Mouse (Mus musculus): ENCODE measurements around the gene Pygo2.

- no peak for TF ChIP-seq CTCF (IDR thresholded peaks at IDR 0.05; ENCODE audit: low read depth)
- TF ChIP-seq EP300 (IDR thresholded peaks at IDR 0.05; ENCODE audit: low read depth) = no peak
Measured at GRCm38 (mm10) chr3:89419981-89420380, 10.0 kb upstream of the Pygo2 start.
